Mouse (Mus musculus) forebrain, embryonic 12.5 days (tissue): ENCODE results near the gene Fndc9. TPM values are rescaled to one million over a fixed set of nuclear protein-coding genes. Genes with fewer than 3 reads are reported as not detected.

Experiments used
- ATAC-seq: fragments of 200-750 bp; cut with Nextera tagmentation; 2 replicates; pipeline ENCODE4 v1.8.0; 2017; ENCODE audit warnings: moderate TSS enrichment; ENCODE audit not compliant: low FRiP score
- H3K27ac ChIP-seq: fragments of 300-500 bp; sonication (generic); 2 replicates; pipeline ENCODE4 v1.5.1; 2016; ENCODE audit warnings: mild to moderate bottlenecking
- H3K27me3 ChIP-seq: fragments of 300-500 bp; sonication (generic); 2 replicates; pipeline ENCODE4 v1.6.1; 2016; ENCODE audit warnings: mild to moderate bottlenecking
- H3K36me3 ChIP-seq: fragments of 300-500 bp; sonication (generic); replicated peaks from 2 replicates; pipeline ENCODE4 v1.6.1; 2016; ENCODE audit warnings: mild to moderate bottlenecking
- H3K4me1 ChIP-seq: fragments of 300-500 bp; sonication (generic); 2 replicates; pipeline ENCODE4 v1.6.1; 2016
- H3K4me2 ChIP-seq: fragments of 300-500 bp; sonication (generic); 2 replicates; pipeline ENCODE4 v1.6.1; 2016; ENCODE audit warnings: mild to moderate bottlenecking, moderate library complexity
- H3K4me3 ChIP-seq: fragments of 300-500 bp; sonication (generic); replicated peaks from 2 replicates; pipeline ENCODE4 v1.5.1; 2016; ENCODE audit warnings: mild to moderate bottlenecking
- H3K9ac ChIP-seq: fragments of 300-500 bp; sonication (generic); 2 replicates; pipeline ENCODE4 v1.6.1; 2016; ENCODE audit warnings: mild to moderate bottlenecking
- H3K9me3 ChIP-seq: fragments of 300-500 bp; sonication (generic); 2 replicates; pipeline ENCODE4 v1.6.1; 2016
- WGBS: fragments of 180-500 bp; shearing (Covaris S2); methylation state at CpG from one replicate; pipeline ENCODE4 v1.1.7; 2016; 5-methylcytosine and 5-hydroxymethylcytosine counted together
- polyA plus RNA-seq: library from polyadenylated mRNA; unstranded; fragments of >200 nt; fragmentation: Nextera tagmentation; extraction: Ambion mirVana; gene quantifications from 2 replicates; pipeline ENCODE4 v1.2.1, GENCODE M21; 2016

Fndc9 gene
- polyA plus RNA-seq, 1 experiment from 2014 or later, result 1.1 TPM

DNA sequence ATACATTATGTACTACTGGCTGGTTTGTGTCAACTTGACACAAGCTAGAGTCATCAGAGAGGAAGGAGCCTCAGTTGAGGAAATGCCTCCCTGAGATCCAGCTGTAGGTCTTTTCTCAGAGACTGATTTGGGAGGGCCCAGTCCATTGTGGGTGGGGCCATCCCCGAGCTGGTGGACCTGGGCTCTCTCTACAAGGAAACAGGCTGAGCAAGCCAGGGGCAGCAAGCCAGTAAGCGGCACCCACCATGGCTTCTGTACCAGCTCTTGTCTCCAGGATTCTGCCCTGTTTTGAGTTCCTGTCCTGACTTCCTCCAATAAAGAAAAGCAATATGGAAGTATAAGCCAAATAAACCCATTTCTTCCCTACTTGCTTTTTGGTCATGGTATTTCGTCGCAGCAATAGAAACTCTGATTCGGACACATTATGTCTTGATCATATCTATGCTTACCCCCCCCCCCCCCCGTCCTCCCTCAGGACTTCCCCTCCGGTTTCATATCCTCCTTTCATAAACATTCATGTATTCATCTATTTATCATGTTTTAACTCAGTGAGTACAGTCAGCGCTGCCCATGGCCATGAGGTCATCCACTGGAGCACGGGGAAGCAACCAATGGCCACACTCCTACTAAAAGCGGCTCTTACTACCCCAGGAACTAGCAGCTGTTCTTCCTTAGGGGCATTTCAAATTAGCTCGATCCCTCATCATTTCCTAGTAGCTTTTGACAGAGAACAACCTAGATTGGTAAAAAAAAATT, 29.9 kb downstream of the Fndc9 start:
- Histone ChIP-seq H3K27me3 (no peaks in the 10 kb centered on the region), H3K9ac (no peak overlapping the region), H3K4me3 (no peak overlapping the region), H3K27ac (no peak overlapping the region), H3K36me3 (peaks cover 84% of the 10 kb centered on the region), H3K4me1 (no peaks in the 10 kb centered on the region), H3K9me3 (no peaks in the 10 kb centered on the region), H3K4me2 (no peak overlapping the region)
- WGBS, result 90% methylated on average over 11 of the region's 11 CpGs
- ATAC-seq, result no peak

DNA sequence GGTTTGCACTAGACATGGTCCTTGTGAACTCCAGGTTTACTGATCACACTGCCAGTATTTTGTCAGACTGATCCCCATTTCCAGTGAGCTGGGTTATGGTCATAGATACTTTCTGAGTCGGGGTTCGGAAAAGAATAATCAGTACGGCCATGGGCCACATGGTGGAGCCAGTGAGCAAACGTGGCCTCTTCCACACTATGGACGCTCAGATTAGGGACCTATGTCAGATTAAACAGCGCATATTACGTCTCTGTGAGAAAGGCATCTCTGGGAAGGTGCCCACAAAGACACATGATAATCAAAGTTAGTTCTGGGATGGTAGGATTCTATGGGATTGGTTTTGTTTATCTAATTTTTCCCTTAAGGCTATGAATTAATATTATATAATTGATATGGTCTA, 33.7 kb downstream of the Fndc9 start:
- Histone ChIP-seq H3K27me3 (no peaks in the 10 kb centered on the region), H3K4me3 (no peak overlapping the region), H3K9ac (no peak overlapping the region), H3K4me1 (no peaks in the 10 kb centered on the region), H3K36me3 (peaks cover 79% of the 10 kb centered on the region), H3K4me2 (no peak overlapping the region), H3K9me3 (no peaks in the 10 kb centered on the region), H3K27ac (no peak overlapping the region)
- 28% methylated on average over 7 of the region's 7 CpGs for WGBS
- peak; percentile 54; the same call in 1 of the 2 replicates for ATAC-seq

DNA sequence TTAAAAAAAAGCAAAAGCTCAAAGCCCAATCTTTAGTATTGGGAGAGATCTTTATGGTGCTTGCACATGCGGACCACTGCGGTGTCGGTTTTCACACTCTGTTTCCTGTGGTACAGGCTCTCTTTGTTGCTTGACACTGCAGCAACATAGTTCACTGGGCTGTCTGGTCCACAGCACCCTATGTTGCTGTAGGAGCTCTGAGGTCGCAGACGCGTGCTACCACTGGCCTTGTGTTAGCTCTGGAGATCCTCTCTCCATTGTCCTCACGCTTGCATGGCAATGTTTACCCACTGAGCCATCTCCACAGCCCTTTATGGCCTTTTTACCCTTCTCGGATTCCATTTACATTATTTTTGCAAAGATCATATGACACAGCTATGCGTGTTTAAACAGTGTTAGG, 34.1 kb downstream of the Fndc9 start:
- H3K27me3 ChIP-seq, result no peaks in the 10 kb centered on the region

DNA sequence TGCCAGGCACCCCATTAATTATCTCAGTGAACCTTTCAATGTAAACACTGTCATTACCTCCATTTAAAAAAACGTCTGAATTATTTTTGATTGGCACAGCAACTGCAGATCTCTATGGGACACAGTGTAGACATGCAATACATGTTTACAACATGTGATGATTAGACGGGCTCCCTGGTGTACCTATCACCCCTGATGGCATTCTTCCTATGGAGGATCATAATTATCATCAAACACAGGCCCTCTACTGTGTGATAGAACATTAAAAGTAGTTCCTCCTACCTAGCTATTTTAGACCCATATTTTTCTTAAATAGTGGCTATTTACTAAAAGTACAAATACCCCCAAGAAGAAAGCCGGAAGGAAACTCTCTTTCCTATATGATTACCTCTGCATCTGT, 34.6 kb downstream of the Fndc9 start:
- H3K27ac ChIP-seq, result no peak overlapping the region
- H3K4me3 ChIP-seq, result no peak overlapping the region
- H3K4me2 ChIP-seq, result no peak overlapping the region
- ATAC-seq, result 0 out of 2 replicates have a peak, but pooled peaks have one; percentile 15
- peaks cover 80% of the 10 kb centered on the region for H3K36me3 ChIP-seq
- H3K4me1 ChIP-seq, result no peaks in the 10 kb centered on the region
- no peak overlapping the region for H3K9ac ChIP-seq
- H3K9me3 ChIP-seq, result no peaks in the 10 kb centered on the region
- 67% methylated on average over 3 of the region's 3 CpGs for WGBS
- H3K27me3 ChIP-seq, result no peaks in the 10 kb centered on the region

More for the DNA sequence above, 34.1 kb downstream of the Fndc9 start:
- H3K9ac ChIP-seq, result no peak overlapping the region
- ATAC-seq, result no peak
- peaks cover 80% of the 10 kb centered on the region for H3K36me3 ChIP-seq
- no peak overlapping the region for H3K27ac ChIP-seq
- H3K4me3 ChIP-seq, result no peak overlapping the region
- H3K9me3 ChIP-seq, result no peaks in the 10 kb centered on the region
- H3K4me2 ChIP-seq, result no peak overlapping the region
- 82% methylated on average over 9 of the region's 9 CpGs for WGBS
- H3K4me1 ChIP-seq, result no peaks in the 10 kb centered on the region

DNA sequence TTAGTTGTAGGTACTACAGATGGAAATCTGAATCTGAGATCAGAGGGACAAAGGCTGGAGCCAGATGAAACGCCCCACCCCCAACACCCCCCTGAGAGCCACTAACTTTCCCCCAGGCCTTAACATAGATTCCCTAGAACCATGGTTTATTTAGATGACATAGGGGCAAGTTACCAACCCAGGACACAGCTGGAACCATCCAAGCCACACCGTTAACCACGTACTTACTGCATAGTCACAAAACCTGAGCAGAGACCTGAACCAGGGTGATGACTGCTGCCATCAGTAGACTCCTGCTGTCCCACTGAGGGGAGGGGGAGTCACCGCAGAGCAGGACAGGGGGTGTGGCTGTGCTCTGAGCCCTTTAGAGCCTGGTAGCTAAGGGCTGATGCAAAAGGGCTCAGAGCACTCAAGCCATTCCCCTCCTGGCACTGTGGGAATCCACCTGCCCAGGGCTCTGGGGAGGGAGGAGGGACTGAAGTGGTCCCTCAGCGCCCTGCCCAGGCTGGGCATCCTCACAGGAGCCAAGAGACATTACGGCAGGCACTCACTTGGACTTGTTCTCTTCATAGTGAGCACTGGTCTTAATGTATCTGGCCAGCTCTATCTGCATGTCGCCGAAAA, 36.8 kb downstream of the Fndc9 start:
- Histone ChIP-seq H3K27me3 (no peaks in the 10 kb centered on the region), H3K4me2 (no peak overlapping the region), H3K4me3 (no peak overlapping the region), H3K27ac (no peak overlapping the region), H3K9ac (no peak overlapping the region), H3K4me1 (no peaks in the 10 kb centered on the region), H3K36me3 (peaks cover 69% of the 10 kb centered on the region), H3K9me3 (no peaks in the 10 kb centered on the region)
- ATAC-seq, result no peak
- WGBS, result 71% methylated on average over 8 of the region's 8 CpGs

DNA sequence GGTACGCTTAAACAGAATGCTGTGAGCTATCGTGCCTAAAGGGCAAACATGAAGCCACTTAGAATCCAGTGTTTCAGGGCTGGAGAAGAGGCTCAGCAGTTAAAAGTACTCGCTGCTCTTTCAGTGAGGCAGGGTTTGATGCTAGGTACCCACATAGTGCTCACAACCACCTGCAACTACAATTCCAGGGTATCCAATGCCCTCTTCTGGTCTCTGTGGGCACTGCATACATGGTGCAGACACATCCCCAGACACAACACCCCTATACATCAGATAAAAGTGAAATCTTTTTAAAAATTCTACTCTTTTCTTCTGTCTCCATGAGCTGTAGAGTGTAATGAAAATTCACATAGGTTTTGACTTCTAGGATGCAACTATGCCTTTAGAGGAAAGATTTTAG, 38.6 kb downstream of the Fndc9 start:
- ATAC-seq, result no peak
- 98% methylated on average over 3 of the region's 3 CpGs for WGBS
- Histone ChIP-seq H3K4me2 (no peak overlapping the region), H3K9me3 (no peaks in the 10 kb centered on the region), H3K36me3 (peaks cover 75% of the 10 kb centered on the region), H3K27ac (no peak overlapping the region), H3K4me3 (no peak overlapping the region), H3K4me1 (no peaks in the 10 kb centered on the region), H3K9ac (no peak overlapping the region), H3K27me3 (no peaks in the 10 kb centered on the region)

DNA sequence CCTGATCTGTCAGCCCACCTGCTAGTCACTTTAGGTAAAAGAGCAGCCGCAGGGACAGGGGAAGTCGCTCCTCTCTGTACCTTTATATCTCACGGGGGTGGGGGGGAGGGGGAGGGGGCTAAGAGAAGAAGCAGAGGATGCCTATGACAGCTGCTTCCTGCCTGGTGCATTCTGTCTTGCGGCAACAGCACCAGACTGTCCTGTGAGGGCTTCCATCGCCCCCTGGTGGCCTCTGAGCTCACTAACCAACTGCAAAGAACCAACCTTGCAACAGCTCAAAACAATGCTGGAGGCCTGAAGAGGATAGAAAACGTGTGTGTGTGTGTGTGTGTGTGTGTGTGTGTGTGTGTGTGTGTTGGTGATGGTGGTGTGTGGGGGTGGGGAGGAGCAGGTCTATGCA, 40.0 kb downstream of the Fndc9 start:
- Histone ChIP-seq H3K9me3 (no peaks in the 10 kb centered on the region), H3K4me3 (no peak overlapping the region), H3K27me3 (no peaks in the 10 kb centered on the region), H3K9ac (no peak overlapping the region), H3K27ac (no peak overlapping the region), H3K36me3 (peaks cover 76% of the 10 kb centered on the region), H3K4me2 (no peak overlapping the region), H3K4me1 (no peaks in the 10 kb centered on the region)
- ATAC-seq, result peak; percentile 81
- 13% methylated on average over 6 of the region's 6 CpGs for WGBS

DNA sequence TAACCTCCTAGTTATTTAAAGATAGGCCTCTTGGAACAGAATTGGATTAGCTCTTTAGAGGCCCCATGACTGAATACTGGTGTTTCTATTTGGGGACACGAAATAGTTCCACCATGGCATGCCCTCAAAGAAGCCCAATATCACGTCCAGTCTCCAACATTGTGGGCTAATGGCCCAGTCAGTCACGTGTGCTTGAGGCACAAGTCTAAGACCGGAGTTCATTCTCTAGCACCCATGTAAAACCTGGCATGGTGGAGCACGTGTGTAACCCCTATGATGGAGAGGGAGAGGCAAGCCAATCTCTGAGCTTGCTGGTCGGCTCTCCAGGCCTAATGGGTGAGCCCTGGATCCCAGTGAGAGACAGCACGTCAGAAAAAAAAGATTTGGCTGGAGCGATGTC, 40.8 kb downstream of the Fndc9 start:
- ATAC-seq, result no peak
- Histone ChIP-seq H3K4me1 (no peaks in the 10 kb centered on the region), H3K27ac (no peak overlapping the region), H3K9ac (no peak overlapping the region), H3K4me3 (no peak overlapping the region), H3K4me2 (no peak overlapping the region), H3K27me3 (no peaks in the 10 kb centered on the region), H3K36me3 (peaks cover 78% of the 10 kb centered on the region), H3K9me3 (no peaks in the 10 kb centered on the region)
- WGBS, result 91% methylated on average over 8 of the region's 8 CpGs

DNA sequence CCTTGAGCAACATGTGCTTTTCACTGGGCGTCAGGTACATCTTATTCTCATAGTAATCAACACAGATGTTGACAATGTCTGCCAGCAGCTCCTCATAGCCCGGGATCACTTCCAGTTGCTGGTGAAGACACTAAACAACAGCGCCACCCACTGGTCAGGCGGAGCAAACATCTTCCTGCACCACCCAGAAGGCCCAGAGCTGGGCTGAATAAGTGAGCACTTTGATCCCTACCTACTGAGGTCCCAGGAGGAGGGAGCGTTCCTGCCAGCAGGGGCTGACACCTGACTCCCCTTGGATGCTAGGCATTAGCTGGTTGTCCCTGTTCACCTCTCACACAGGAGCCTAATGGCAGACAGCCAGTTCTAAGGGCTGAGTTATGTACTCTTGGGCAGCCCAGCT, 41.4 kb downstream of the Fndc9 start:
- 47% methylated on average over 5 of the region's 5 CpGs for WGBS
- Histone ChIP-seq H3K9ac (no peak overlapping the region), H3K9me3 (no peaks in the 10 kb centered on the region), H3K36me3 (peaks cover 83% of the 10 kb centered on the region), H3K27ac (no peak overlapping the region), H3K4me2 (no peak overlapping the region), H3K27me3 (no peaks in the 10 kb centered on the region), H3K4me1 (no peaks in the 10 kb centered on the region), H3K4me3 (no peak overlapping the region)
- ATAC-seq, result no peak

DNA sequence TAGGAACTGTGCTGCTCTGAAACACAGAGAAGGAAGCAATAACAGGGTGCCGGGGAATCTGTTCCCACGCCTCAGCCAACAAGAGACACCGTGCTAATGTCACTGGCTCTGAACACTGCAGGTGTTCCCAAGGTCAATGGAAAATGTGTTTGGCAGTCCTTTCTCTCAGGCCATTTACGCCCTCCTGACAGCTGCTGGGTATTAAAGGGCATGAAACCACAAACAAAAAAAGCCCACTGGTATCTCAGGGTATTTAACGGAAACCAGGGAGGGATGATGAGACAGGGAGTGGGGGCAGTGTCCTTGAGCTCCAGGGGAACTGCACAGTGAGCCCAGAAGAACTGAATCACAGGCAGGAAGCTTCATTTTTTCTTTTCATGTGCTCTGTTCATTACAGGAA, 42.8 kb downstream of the Fndc9 start:
- H3K27ac ChIP-seq, result no peak overlapping the region
- H3K36me3 ChIP-seq, result peaks cover 83% of the 10 kb centered on the region
- no peaks in the 10 kb centered on the region for H3K27me3 ChIP-seq
- no peak overlapping the region for H3K9ac ChIP-seq
- ATAC-seq, result no peak
- H3K4me2 ChIP-seq, result no peak overlapping the region
- H3K4me1 ChIP-seq, result no peaks in the 10 kb centered on the region
- H3K9me3 ChIP-seq, result no peaks in the 10 kb centered on the region
- WGBS, result 80% methylated on average over 5 of the region's 5 CpGs
- no peak overlapping the region for H3K4me3 ChIP-seq

DNA sequence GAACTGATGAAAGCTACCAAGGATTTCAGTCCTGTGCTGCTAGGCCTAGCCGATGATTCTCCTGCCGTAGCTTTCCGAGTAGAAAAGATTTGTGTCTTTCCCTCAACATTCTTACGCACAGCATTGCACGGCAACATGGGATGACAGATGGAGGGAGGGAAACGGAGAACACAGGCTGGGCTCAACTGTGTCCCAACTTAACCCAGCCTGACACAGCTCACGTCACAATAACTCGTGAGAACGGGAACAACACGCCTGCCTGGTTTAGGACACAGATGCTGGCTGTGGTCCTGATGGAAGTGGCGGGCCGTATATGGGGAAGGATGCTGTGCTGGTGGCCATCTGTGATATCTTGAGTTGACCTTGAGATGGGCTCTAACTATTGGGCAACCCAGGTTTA, 43.4 kb downstream of the Fndc9 start:
- no peak overlapping the region for H3K9ac ChIP-seq
- H3K4me3 ChIP-seq, result no peak overlapping the region
- no peak for ATAC-seq
- H3K9me3 ChIP-seq, result no peaks in the 10 kb centered on the region
- H3K27ac ChIP-seq, result no peak overlapping the region
- H3K4me2 ChIP-seq, result no peak overlapping the region
- no peaks in the 10 kb centered on the region for H3K4me1 ChIP-seq
- no peaks in the 10 kb centered on the region for H3K27me3 ChIP-seq
- whole genome bisulfite sequencing, result 92% methylated on average over 12 of the region's 12 CpGs
- H3K36me3 ChIP-seq, result peaks cover 84% of the 10 kb centered on the region

DNA sequence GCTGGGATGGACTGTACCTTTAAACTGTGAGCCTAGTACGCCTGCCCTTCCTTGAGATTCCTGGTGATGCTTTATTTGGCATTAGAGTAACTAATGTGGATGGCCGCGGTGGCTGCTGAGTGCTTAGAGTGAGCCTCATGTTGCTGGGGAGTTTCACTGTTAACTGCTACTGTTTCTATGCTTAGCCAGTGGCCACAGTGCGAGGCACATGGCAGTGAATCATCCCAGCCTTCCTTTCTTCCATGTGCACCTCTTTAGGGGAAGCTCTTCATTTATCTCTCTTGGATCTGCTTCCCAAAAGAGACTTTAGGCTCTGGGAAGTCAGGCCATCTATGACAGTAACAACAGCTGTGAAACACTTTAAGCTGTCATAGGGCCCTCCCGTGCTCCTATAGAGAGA, 47.3 kb downstream of the Fndc9 start:
- 0 out of 2 replicates have a peak, but pooled peaks cover 3% of the 10 kb centered on the region for H3K4me1 ChIP-seq
- H3K4me3 ChIP-seq, result no peak overlapping the region
- H3K4me2 ChIP-seq, result no peak overlapping the region
- no peaks in the 10 kb centered on the region for H3K9me3 ChIP-seq
- no peak overlapping the region for H3K9ac ChIP-seq
- 97% methylated on average over 5 of the region's 5 CpGs for WGBS
- no peaks in the 10 kb centered on the region for H3K27me3 ChIP-seq
- H3K36me3 ChIP-seq, result peaks cover 77% of the 10 kb centered on the region
- H3K27ac ChIP-seq, result no peak overlapping the region
- no peak for ATAC-seq

DNA sequence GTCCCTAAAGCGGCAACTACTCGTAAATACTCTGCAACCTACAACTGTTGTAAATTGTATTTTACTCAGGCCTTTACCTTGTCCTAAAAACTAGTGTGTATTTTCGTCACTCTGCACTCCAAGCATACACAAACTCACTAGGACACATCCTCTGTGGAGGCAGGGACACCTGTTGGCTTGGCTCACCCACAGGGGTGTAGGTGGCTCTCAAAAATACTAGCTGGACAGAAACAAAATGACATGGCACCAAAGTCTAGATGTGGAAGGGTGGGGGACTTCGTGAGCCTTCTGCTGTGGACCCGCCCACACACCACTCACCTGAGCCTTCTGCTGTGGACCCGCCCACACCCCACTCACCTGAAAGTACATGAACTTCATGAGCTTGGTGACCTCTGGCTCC, 48.5 kb downstream of the Fndc9 start:
- H3K36me3 ChIP-seq, result peaks cover 78% of the 10 kb centered on the region
- no peak overlapping the region for H3K4me2 ChIP-seq
- WGBS, result 94% methylated on average over 6 of the region's 6 CpGs

More for the DNA sequence above, 48.5 kb downstream of the Fndc9 start:
- H3K4me1 ChIP-seq, result 0 out of 2 replicates have a peak, but pooled peaks cover 3% of the 10 kb centered on the region
- H3K27ac ChIP-seq, result no peak overlapping the region
- H3K9ac ChIP-seq, result no peak overlapping the region
- no peak overlapping the region for H3K4me3 ChIP-seq
- no peaks in the 10 kb centered on the region for H3K9me3 ChIP-seq
- no peak for ATAC-seq
- H3K27me3 ChIP-seq, result no peaks in the 10 kb centered on the region
